Mouse (Mus musculus) left cerebral cortex, adult 18-20 months (tissue): ENCODE results near the gene Tor4a. TPM values are rescaled to one million over a fixed set of nuclear protein-coding genes. Genes with fewer than 3 reads are reported as not detected.

ENCODE experiments used
- DNase-seq, 2 experiments: peaks; one replicate each; pipeline ENCODE4 v3.0.0; 2021 to 2022; ENCODE audit warnings: low spot score in 2 of 2, mixed read lengths in 1 of 2
- long read RNA-seq, 2 experiments: library from polyadenylated mRNA; stranded (forward); transcript quantifications; one replicate each; pipeline ENCODE4 v2.0.0; 2021
- total RNA-seq, 2 experiments: library from RNA; stranded (reverse); gene quantifications; 2 replicates each; pipeline ENCODE4 v1.2.3; 2021

The Tor4a gene
- 1 to 10 TPM; 2.2 to 2.5 TPM for total RNA-seq
- long read RNA-seq, experiment 1, partial matches to known transcripts = 0 of 2 reads
- long read RNA-seq, experiment 1, other reads (novel, unspliced or antisense) = 0 of 2 reads
- long read RNA-seq, experiment 2, partial matches to known transcripts = 1 of 3 reads
- long read RNA-seq, experiment 2, other reads (novel, unspliced or antisense) = 0 of 3 reads

GRCm38 (mm10) chr2:25196172-25196954 is at the start of gene Tor4a:
Gene Tor4a (minus strand): TSS chr2:25196886.
- no peak for DNase-seq

- DNase-seq = no peak
Observed at GRCm38 (mm10) chr2:25244144-25244543, 47.5 kb upstream of the Tor4a start.

GRCm38 (mm10) chr2:25243342-25243741 is 46.7 kb upstream of the Tor4a start:
- DNase-seq = no peak

GRCm38 (mm10) chr2:25242101-25242506 is 45.4 kb upstream of the Tor4a start, which contains the start of the genes Rnf208 and Cysrt1:
Gene Rnf208 (plus strand): TSS chr2:25242255.
Gene Cysrt1 (minus strand): TSS chr2:25242452.
- peak; percentile 45 to 62 for DNase-seq

GRCm38 (mm10) chr2:25241438-25241775 is 44.7 kb upstream of the Tor4a start:
- DNase-seq = no peak

GRCm38 (mm10) chr2:25240723-25241437 is 44.2 kb upstream of the Tor4a start:
- peak; percentile 69 to 75 for DNase-seq

GRCm38 (mm10) chr2:25240310-25240709 is 43.6 kb upstream of the Tor4a start:
- no peak for DNase-seq

GRCm38 (mm10) chr2:25239766-25240165 is 43.1 kb upstream of the Tor4a start:
- DNase-seq = no peak

- no peak for DNase-seq
Observed at GRCm38 (mm10) chr2:25238106-25238505, 41.4 kb upstream of the Tor4a start.

GRCm38 (mm10) chr2:25237522-25237921 is 40.8 kb upstream of the Tor4a start:
- no peak for DNase-seq

GRCm38 (mm10) chr2:25236614-25237013 is 39.9 kb upstream of the Tor4a start, which contains the start of gene Rnf224:
Gene Rnf224 (minus strand): TSS chr2:25236787.
- no peak for DNase-seq

- no peak for DNase-seq
Observed at GRCm38 (mm10) chr2:25234551-25235220, 38.0 kb upstream of the Tor4a start.

- no peak for DNase-seq
Observed at GRCm38 (mm10) chr2:25234050-25234449, 37.4 kb upstream of the Tor4a start, which contains the start of gene Slc34a3. Gene Slc34a3 (minus strand): TSS chr2:25234364.

GRCm38 (mm10) chr2:25233421-25233820 is 36.7 kb upstream of the Tor4a start:
- DNase-seq = no peak

- DNase-seq = no peak
Observed at GRCm38 (mm10) chr2:25231038-25231437, 34.4 kb upstream of the Tor4a start.

- no peak for DNase-seq
Observed at GRCm38 (mm10) chr2:25230581-25230980, 33.9 kb upstream of the Tor4a start.

- no peak for DNase-seq
Observed at GRCm38 (mm10) chr2:25229582-25229981, 32.9 kb upstream of the Tor4a start.

- no peak for DNase-seq
Observed at GRCm38 (mm10) chr2:25228995-25229530, 32.4 kb upstream of the Tor4a start.

- DNase-seq = peak; percentile 79 to 81
Observed at GRCm38 (mm10) chr2:25228431-25228889, 31.8 kb upstream of the Tor4a start.

GRCm38 (mm10) chr2:25227406-25227805 is 30.7 kb upstream of the Tor4a start:
- no peak for DNase-seq

GRCm38 (mm10) chr2:25226864-25227263 is 30.2 kb upstream of the Tor4a start:
- no peak for DNase-seq
